Mouse (Mus musculus) midbrain, embryonic 11.5 days (tissue): ENCODE measurements around the gene Olfr328. TPM values are rescaled to one million over a fixed set of nuclear protein-coding genes. Genes with fewer than 3 reads are reported as not detected.

Experiments
- polyA plus RNA-seq: library from polyadenylated mRNA; unstranded; fragments of >200 nt; fragmentation: Nextera tagmentation; extraction: Ambion mirVana; gene quantifications from 2 replicates; pipeline ENCODE4 v1.2.1, GENCODE M21; 2014

Olfr328 gene
- polyA plus RNA-seq, 1 experiment from 2014 or later, result 0.04 TPM

Other genes starting within 250 kb of the Olfr328 start
- gene Zfp692, start 248.6 kb downstream of the Olfr328 start, polyA plus RNA-seq, result 13.2 and 13.4 TPM in 2 replicates
- 22.8 and 22.9 TPM in 2 replicates for gene Zfp672, start 225.3 kb downstream of the Olfr328 start, polyA plus RNA-seq
- 26.8 and 34.2 TPM in 2 replicates for gene Sh3bp5l, start 224.9 kb downstream of the Olfr328 start, polyA plus RNA-seq
- not detected in 2 replicates for gene Lypd8, start 176.6 kb downstream of the Olfr328 start, polyA plus RNA-seq
- not detected in 2 replicates for gene 1810065E05Rik, start 134.5 kb downstream of the Olfr328 start, polyA plus RNA-seq
- gene Gm12253, start 123.1 kb downstream of the Olfr328 start, polyA plus RNA-seq, result not detected in 2 replicates
- gene Lypd9, start 102.7 kb downstream of the Olfr328 start, polyA plus RNA-seq, result not detected in 2 replicates
- not detected in 2 replicates for gene Olfr30, start 93.4 kb downstream of the Olfr328 start, polyA plus RNA-seq
- not detected in 2 replicates for gene Olfr332, start 63.1 kb downstream of the Olfr328 start, polyA plus RNA-seq
- not detected in 2 replicates for gene Olfr331, start 53.1 kb downstream of the Olfr328 start, polyA plus RNA-seq
- gene Olfr330, start 20.8 kb downstream of the Olfr328 start, polyA plus RNA-seq, result not detected in 2 replicates
- gene Olfr329-ps, start 9.2 kb downstream of the Olfr328 start, polyA plus RNA-seq, result not detected in 2 replicates
- not detected in 2 replicates for gene Olfr224, start 14.9 kb upstream of the Olfr328 start, polyA plus RNA-seq
- not detected in 2 replicates for gene Olfr325, start 22.1 kb upstream of the Olfr328 start, polyA plus RNA-seq
- gene Olfr324, start 39.5 kb upstream of the Olfr328 start, polyA plus RNA-seq, result not detected in 2 replicates
- not detected in 2 replicates for gene 2210407C18Rik, start 60.4 kb upstream of the Olfr328 start, polyA plus RNA-seq
- gene Olfr323, start 74.9 kb upstream of the Olfr328 start, polyA plus RNA-seq, result not detected in 2 replicates
- gene Trim58, start 84.8 kb upstream of the Olfr328 start, polyA plus RNA-seq, result 0.10 and 0.63 TPM in 2 replicates
- gene Olfr322, start 103.1 kb upstream of the Olfr328 start, polyA plus RNA-seq, result 0.07 TPM in 1 of 2 replicates, not detected in the other
- gene Olfr320, start 125.5 kb upstream of the Olfr328 start, polyA plus RNA-seq, result not detected in 2 replicates
- gene Olfr319, start 143.5 kb upstream of the Olfr328 start, polyA plus RNA-seq, result not detected in 2 replicates
- gene Olfr318, start 168.4 kb upstream of the Olfr328 start, polyA plus RNA-seq, result not detected in 2 replicates
- 0.04 and 0.15 TPM in 2 replicates for gene Olfr317, start 183.6 kb upstream of the Olfr328 start, polyA plus RNA-seq
- gene Olfr316, start 197.1 kb upstream of the Olfr328 start, polyA plus RNA-seq, result not detected in 2 replicates
- gene Olfr315, start 217.6 kb upstream of the Olfr328 start, polyA plus RNA-seq, result not detected in 2 replicates
- gene Olfr314, start 227.3 kb upstream of the Olfr328 start, polyA plus RNA-seq, result not detected in 2 replicates
- 3.6 and 5.4 TPM in 2 replicates for gene Fam183b, start 246.3 kb upstream of the Olfr328 start, polyA plus RNA-seq